Mouse (Mus musculus) cortical plate, adult 2 months (tissue): ENCODE results near the gene Tma7.

Experiments used
- CTCF ChIP-seq: fragments of 200-500 bp; IDR thresholded peaks from 2 replicates; pipeline ENCODE4 v1.5.1; 2011; ENCODE audit warnings: mild to moderate bottlenecking, control low read depth, low read length; ENCODE audit not compliant: insufficient read depth; ENCODE audit errors: extremely low read depth
- POLR2A ChIP-seq: fragments of 200-500 bp; IDR thresholded peaks from 2 replicates; pipeline ENCODE4 v1.6.1; 2011; ENCODE audit warnings: mild to moderate bottlenecking, low read length, control low read depth; ENCODE audit not compliant: insufficient read depth; ENCODE audit errors: extremely low read depth

- TF ChIP-seq CTCF: no peak
- TF ChIP-seq POLR2A: no peak
These were observed 50.7 kb downstream of the Tma7 start for GRCm38 (mm10) chr9:109031686-109032085.
